Mouse (Mus musculus) lung, adult 2 months (tissue): ENCODE results near the gene Uhrf1bp1.

Source experiments
- CTCF ChIP-seq: fragments of 200-500 bp; IDR thresholded peaks from 2 replicates; pipeline ENCODE4 v1.5.1; 2011; ENCODE audit warnings: mild to moderate bottlenecking, low read length, control low read depth; ENCODE audit not compliant: insufficient read depth
- POLR2A ChIP-seq: fragments of 200-500 bp; IDR thresholded peaks from 2 replicates; pipeline ENCODE4 v1.6.1; 2011; ENCODE audit warnings: low read depth, mild to moderate bottlenecking, control low read depth, low read length, borderline replicate concordance; ENCODE audit errors: extremely low read depth

- TF ChIP-seq CTCF = no peak
- no peak for TF ChIP-seq POLR2A
Observed at GRCm38 (mm10) chr17:27811980-27812379, 44.3 kb upstream of the Uhrf1bp1 start.
